Mouse (Mus musculus): Measurements from ENCODE around the gene Dpp10.

The Dpp10 gene

GRCm38 (mm10) chr1:123923907-123924306 is 121.5 kb downstream of the Dpp10 start:
- intact Hi-C loops (cut with DNase I): no loop called here

GRCm38 (mm10) chr1:123919606-123920005 is 125.8 kb downstream of the Dpp10 start:
- intact Hi-C loops (cut with DNase I): no loop called here

- intact Hi-C loops (cut with DNase I): no loop called here
These were observed 142.7 kb downstream of the Dpp10 start for GRCm38 (mm10) chr1:123902628-123903027.

- intact Hi-C loops (cut with DNase I): no loop called here
These were observed 144.1 kb downstream of the Dpp10 start for GRCm38 (mm10) chr1:123901218-123901617.

GRCm38 (mm10) chr1:123887243-123887642 is 158.1 kb downstream of the Dpp10 start:
- intact Hi-C loops (cut with DNase I): no loop called here

- intact Hi-C loops (cut with DNase I): no loop called here
These were observed 198.5 kb downstream of the Dpp10 start for GRCm38 (mm10) chr1:123846881-123847280.

- intact Hi-C loops (cut with DNase I): no loop called here
These were observed 244.2 kb downstream of the Dpp10 start for GRCm38 (mm10) chr1:123801206-123801605.

GRCm38 (mm10) chr1:123765511-123765910 is 279.8 kb downstream of the Dpp10 start:
- intact Hi-C loops (cut with DNase I): no loop called here

- intact Hi-C loops (cut with DNase I): no loop called here
These were observed 283.1 kb downstream of the Dpp10 start for GRCm38 (mm10) chr1:123762272-123762671.

- intact Hi-C loops (cut with DNase I): no loop called here
These were observed 289.3 kb downstream of the Dpp10 start for GRCm38 (mm10) chr1:123756055-123756454.

- intact Hi-C loops (cut with DNase I): no loop called here
These were observed 338.1 kb downstream of the Dpp10 start for GRCm38 (mm10) chr1:123707292-123707691.

GRCm38 (mm10) chr1:123658409-123658808 is 386.9 kb downstream of the Dpp10 start:
- intact Hi-C loops (cut with DNase I): no loop called here

GRCm38 (mm10) chr1:123656607-123657006 is 388.8 kb downstream of the Dpp10 start:
- intact Hi-C loops (cut with DNase I): no loop called here

- intact Hi-C loops (cut with DNase I): no loop called here
These were observed 407.5 kb downstream of the Dpp10 start for GRCm38 (mm10) chr1:123637897-123638296.

GRCm38 (mm10) chr1:123628268-123628667 is 417.1 kb downstream of the Dpp10 start:
- intact Hi-C loops (cut with DNase I): no loop called here

GRCm38 (mm10) chr1:123584857-123585256 is 460.5 kb downstream of the Dpp10 start:
- intact Hi-C loops (cut with DNase I): no loop called here

GRCm38 (mm10) chr1:123580112-123580511 is 465.2 kb downstream of the Dpp10 start:
- intact Hi-C loops (cut with DNase I): no loop called here

- intact Hi-C loops (cut with DNase I): loop anchor here (10.0 kb wide), 1 partner anchor 471 kb away; the partner anchor contains the start of gene Dpp10
These were observed 471.6 kb downstream of the Dpp10 start for GRCm38 (mm10) chr1:123573713-123574112.

GRCm38 (mm10) chr1:123542496-123542895 is 502.9 kb downstream of the Dpp10 start:
- intact Hi-C loops (cut with DNase I): no loop called here

GRCm38 (mm10) chr1:123467729-123468128 is 577.6 kb downstream of the Dpp10 start:
- intact Hi-C loops (cut with DNase I): no loop called here

GRCm38 (mm10) chr1:123414163-123414562 is 631.2 kb downstream of the Dpp10 start:
- intact Hi-C loops (cut with DNase I): no loop called here

- intact Hi-C loops (cut with DNase I): no loop called here
These were observed 694.1 kb downstream of the Dpp10 start for GRCm38 (mm10) chr1:123351300-123351699.

- intact Hi-C loops (cut with DNase I): no loop called here
These were observed 707.5 kb downstream of the Dpp10 start for GRCm38 (mm10) chr1:123337877-123338276.

- intact Hi-C loops (cut with DNase I): no loop called here
These were observed 728.5 kb downstream of the Dpp10 start for GRCm38 (mm10) chr1:123316886-123317285.
